Mouse (Mus musculus) olfactory bulb, adult 2 months (tissue): ENCODE data around the gene Lifr.

ENCODE experiments used
- CTCF ChIP-seq: fragments of 200-500 bp; IDR thresholded peaks from 2 replicates; pipeline ENCODE4 v1.5.1; 2012; ENCODE audit warnings: low read depth, mild to moderate bottlenecking, low read length, moderate library complexity; ENCODE audit not compliant: insufficient read depth
- POLR2A ChIP-seq: fragments of 200-500 bp; IDR thresholded peaks from 2 replicates; pipeline ENCODE4 v1.6.1; 2012; ENCODE audit warnings: mild to moderate bottlenecking, low read depth, low read length, moderate library complexity; ENCODE audit not compliant: insufficient read depth

- TF ChIP-seq POLR2A, result no peak
- no peak for TF ChIP-seq CTCF
Measured at GRCm38 (mm10) chr15:7061995-7062697, 28.3 kb upstream of the Lifr start.
